Mouse (Mus musculus): ENCODE measurements around the gene Rab11fip4.

GRCm38 (mm10) chr11:79661877-79662545 is 71.0 kb downstream of the Rab11fip4 start:
- TF ChIP-seq CTCF (IDR thresholded peaks at IDR 0.05; ENCODE audit: low read depth, low read length) (no peak), GATA2 (IDR thresholded peaks at IDR 0.05; ENCODE audit: borderline replicate concordance, low read depth, low read length) (no peak), TAL1 (conservative IDR thresholded peaks at IDR 0.05; ENCODE audit: low read depth, low read length) (no peak)
